Mouse (Mus musculus) layer of hippocampus, postnatal 10 days (tissue): ENCODE measurements around the gene Foxa3. TPM values are rescaled to one million over a fixed set of nuclear protein-coding genes. Genes with fewer than 3 reads are reported as not detected.
A peak's percentile ranks its signal among the peaks of the same experiment; 100 is the strongest.
"Not testable (repeated sequence)": the region's sequence is repeated elsewhere in the genome, so short reads cannot be mapped to it uniquely, and the experiment has no call there.

ENCODE experiments used
- DNase-seq, 2 experiments: peaks; one replicate each; pipeline ENCODE4 v3.0.0; 2021; ENCODE audit warnings: low spot score in 2 of 2
- long read RNA-seq: library from polyadenylated mRNA; stranded (forward); transcript quantifications from one replicate; pipeline ENCODE4 v2.0.0, GENCODE M21; 2023
- total RNA-seq, 2 experiments: library from RNA; stranded (reverse); gene quantifications; 2 replicates each; pipeline ENCODE4 v1.2.3; 2021

Gene Foxa3
- total RNA-seq: not detected
- long read RNA-seq: 0 reads

- peak in 1 of 2 experiments; percentile 53 for DNase-seq
Measured at GRCm38 (mm10) chr7:19023357-19023814, at the start of gene Foxa3. Gene Foxa3 (minus strand): TSS chr7:19023538.

DNA sequence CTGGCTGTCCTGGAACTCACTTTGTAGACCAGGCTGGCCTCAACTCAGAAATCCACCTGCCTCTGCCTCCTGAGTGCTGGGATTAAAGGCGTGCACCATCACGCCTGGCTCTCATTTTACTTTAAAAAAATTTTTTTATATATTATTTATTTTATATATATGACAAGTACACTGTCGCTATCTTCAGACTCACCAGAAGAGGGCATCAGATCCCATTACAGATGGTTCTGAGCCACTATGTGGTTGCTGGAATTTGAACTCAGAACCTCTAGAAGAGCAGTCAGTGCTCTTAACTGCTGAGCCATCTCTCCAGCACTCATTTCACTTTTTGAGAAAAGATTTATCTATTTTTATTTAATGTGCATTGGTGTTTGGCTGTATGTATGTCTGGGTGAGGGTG, 47.7 kb upstream of the Foxa3 start:
- not testable (repeated sequence) for DNase-seq

DNA sequence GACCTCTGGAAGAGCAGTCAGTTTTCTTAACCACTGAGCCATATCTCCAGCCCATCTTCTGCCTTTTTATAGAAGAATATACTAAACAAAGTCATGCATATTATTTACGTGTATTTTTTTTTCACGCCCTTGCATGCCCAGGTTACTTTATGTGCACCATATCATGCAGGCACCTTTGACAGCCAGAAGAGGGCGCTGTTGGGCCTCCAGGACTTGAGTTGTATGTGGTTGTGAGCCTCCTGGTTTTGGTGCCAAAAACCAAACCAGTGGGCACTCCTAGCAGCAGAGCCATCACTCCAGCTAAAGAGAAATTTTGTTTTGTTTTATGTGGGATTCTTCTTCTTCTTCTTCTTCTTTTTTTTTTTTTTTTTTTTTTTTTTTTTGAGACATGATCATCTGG, 46.2 kb upstream of the Foxa3 start:
- DNase-seq: no peak

- peak; percentile 79 to 80 for DNase-seq
Measured at GRCm38 (mm10) chr7:19068707-19069106, 45.4 kb upstream of the Foxa3 start.

DNA sequence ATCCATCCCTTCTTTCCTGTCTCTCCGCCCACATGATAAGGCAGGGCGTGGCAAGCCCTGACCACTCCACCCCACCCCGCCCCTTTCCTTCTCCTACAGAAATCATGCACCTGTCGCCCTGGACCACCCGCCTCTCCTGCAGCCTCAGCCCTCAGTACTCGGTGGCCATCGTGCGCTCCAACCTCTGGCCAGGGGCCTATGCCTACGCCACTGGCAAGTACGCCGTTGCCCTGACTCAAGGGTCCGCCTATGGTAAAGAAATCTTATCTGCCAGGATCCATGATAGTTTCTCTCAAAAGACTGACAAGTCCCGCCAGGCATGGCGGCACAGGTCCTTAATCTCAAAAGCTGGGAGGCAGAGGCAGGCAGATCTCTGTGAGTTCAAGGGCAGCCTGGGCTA, 44.6 kb upstream of the Foxa3 start:
- DNase-seq: no peak

GRCm38 (mm10) chr7:19067063-19067462, 43.7 kb upstream of the Foxa3 start:
- no peak for DNase-seq

- DNase-seq: no peak
Measured at GRCm38 (mm10) chr7:19065896-19066295, 42.6 kb upstream of the Foxa3 start.

- no peak for DNase-seq
Measured at GRCm38 (mm10) chr7:19057405-19057804, 34.1 kb upstream of the Foxa3 start.

DNA sequence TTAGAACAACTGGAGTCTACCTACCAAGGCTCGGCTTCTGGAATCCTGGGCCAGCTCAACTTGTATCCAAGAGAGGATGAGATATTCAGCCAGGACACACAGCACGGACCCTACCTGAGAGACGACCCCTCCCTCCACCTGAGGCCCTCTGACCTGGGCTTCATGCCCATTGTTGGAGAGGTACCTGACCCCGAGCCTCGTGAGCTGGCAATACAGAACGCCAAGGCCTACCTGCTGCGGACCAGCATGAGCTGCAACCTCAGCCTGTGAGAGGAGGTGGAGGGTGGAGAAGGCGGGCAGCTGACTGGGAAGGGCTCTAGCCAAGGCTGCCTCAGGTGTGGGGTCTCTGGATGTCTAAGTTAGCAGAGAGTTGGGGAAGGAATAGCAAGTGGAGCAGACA, 31.8 kb upstream of the Foxa3 start:
- DNase-seq: no peak

GRCm38 (mm10) chr7:19054777-19055076, 31.4 kb upstream of the Foxa3 start:
- DNase-seq: no peak

DNA sequence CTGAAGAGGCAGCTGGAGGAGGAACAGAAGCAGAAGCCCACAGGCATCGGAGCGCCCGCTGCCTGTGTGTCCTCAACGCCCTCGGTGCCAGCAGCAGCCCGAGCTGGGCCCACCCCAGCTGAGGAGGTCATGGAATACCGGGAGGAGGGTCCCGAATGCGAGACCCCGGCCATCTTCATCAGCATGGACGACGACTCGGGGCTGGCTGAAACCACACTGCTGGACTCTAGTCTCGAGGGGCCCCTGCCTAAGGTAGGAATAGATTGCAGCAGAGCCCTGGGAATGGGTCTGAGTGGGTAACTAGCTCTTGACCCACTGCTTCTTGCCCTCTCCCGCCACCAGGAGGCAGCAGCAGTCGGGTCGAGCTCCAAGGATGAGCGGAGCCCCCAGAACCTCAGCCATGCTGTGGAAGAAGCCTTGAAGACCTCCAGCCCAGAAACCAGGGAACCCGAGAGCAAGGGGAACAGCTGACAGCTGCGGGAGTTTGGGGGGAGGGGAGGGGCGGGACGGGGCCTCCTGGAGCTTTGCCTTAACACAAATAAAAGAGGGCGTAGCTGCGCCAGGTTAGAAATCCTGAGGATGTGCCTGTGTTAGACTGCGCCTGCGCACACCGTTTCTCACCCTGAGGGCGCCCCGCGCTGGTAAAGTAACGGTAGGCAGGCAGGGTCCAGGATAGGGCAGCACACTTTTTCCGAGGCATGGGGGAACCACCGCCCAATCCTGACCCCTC, 30.9 kb upstream of the Foxa3 start, which contains the start of gene Rsph6a:
Gene Rsph6a, plus strand, starts transcription at position 644 of the 730 bp plus-strand sequence.
- peak; percentile 68 to 74 for DNase-seq

GRCm38 (mm10) chr7:19053136-19053532, 29.8 kb upstream of the Foxa3 start:
- DNase-seq: no peak

- peak; percentile 62 to 65 for DNase-seq
Measured at GRCm38 (mm10) chr7:19052345-19053135, 29.2 kb upstream of the Foxa3 start.

GRCm38 (mm10) chr7:19051161-19051560, 27.8 kb upstream of the Foxa3 start:
- DNase-seq: peak in 1 of 2 experiments; percentile 13

DNA sequence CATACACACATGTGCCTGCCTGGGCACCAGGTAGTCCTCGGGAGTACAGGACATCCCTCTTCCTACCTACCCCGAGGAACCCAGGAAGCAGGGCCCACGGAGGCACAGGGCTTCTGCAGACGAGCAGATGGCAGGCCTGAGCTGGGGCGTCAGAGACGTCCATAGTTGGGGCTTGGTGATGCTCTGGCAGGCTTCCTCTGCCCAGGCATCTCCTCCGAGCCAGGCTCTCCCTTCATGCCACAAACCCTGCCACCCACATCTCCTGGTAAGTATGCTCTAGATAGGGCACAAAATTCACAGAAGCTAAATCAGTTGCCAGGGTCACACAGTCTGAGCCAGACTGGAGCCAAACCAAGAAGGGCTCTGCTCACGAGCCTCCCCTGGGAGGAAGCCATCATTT, 26.8 kb upstream of the Foxa3 start:
- DNase-seq: peak in 1 of 2 experiments; percentile 33

GRCm38 (mm10) chr7:19049252-19049651, 25.9 kb upstream of the Foxa3 start:
- DNase-seq: no peak

DNA sequence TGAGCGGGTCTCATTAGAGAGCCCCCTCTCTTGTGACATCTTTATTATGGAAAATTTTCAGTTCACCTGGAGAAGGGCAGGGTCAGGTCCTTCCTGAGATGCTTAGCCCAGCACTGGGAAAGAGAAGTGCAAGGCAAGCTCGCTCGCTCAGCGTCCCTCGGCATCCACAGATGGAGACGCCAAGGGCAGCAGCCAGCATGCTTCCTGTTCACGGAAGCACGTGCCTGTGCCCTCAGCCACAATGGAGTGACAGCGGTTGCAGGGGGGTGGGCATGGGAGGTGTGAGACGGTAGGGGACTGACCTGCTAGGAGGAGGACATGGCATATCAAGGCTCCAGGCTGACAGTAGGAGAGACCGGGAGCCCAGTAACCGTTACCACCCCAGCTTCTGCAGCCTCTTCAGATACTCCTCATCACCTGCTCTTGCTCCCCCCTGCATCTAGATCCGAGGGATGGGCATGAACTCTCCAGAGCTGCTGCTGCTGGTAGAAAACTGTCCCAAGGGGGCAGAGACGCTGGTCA, 24.7 kb upstream of the Foxa3 start:
- DNase-seq: no peak

DNA sequence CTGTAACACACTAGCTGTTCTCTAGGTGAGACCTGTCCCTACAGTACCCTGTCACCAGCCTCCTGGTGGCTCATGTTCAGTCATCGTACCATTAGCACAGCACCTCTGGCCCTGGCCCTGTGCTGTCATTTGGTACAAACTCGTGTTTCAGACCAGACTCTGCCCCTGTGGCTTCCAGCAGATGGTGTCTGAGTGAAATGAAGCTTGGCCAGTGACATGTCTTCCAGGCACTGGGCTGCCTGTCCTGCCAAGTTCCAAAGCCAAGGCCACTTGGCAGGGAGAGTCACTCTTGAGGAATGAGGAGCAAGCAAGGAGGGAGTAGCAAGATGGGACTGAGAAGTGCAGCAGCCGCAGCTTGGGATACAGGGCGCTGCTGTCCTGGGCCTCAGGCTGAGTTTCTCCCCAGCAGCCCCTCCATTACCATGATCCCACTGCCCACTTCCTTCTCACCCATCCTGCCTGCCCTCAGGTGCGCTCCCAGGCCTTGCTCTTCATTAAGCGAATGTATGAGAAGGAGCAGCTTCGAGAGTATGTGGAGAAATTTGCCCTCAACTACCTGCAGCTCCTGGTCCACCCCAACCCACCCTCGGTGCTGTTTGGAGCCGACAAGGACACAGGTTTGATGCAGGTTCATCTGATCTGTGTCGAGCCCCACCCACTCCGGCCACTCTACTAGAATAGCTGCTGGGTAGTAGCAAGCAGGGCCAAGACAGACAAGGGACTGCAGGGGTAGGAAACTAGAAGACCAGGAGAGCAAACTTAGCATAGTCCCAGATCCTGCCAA, 23.1 kb upstream of the Foxa3 start:
- DNase-seq: peak in 1 of 2 experiments; percentile 22

DNA sequence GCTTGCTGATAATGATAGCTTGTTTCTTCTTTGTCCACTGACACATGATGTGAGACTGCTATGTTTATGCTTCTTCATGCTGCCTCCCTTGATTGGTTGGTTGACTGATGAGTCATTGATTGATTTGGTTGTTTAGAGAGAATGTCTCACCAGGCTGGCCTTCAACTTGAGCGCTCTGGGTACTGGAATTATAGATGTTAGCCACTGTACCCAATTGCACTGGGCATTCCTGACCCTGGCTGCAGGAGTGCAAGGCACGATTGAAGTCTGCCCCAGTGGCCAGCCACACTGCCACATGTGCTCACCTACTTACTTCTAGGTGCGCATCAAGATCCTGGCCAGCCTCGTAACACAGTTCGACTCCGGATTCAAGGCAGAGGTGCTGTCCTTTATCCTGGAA, 21.3 kb upstream of the Foxa3 start:
- no peak for DNase-seq

DNA sequence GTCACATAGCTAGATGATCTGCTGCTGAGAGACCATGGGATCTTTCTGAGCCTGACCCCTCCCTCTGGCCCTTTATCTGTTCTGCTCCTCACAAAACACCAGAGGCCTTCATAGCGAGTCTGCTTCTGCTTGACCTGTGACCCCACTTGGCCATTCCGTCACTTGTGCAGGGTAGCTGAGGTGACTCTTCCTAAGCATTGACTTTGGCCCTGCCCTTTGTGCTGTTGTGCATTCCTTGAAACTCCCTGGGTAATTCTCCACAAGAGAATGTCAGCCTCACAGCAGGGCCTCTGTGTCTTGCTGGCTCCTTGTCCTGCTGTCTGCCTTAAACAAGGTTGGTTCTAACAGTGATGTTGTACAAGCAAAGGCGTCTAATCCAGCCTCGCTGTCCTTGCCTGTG, 8.3 kb upstream of the Foxa3 start:
- no peak for DNase-seq

DNA sequence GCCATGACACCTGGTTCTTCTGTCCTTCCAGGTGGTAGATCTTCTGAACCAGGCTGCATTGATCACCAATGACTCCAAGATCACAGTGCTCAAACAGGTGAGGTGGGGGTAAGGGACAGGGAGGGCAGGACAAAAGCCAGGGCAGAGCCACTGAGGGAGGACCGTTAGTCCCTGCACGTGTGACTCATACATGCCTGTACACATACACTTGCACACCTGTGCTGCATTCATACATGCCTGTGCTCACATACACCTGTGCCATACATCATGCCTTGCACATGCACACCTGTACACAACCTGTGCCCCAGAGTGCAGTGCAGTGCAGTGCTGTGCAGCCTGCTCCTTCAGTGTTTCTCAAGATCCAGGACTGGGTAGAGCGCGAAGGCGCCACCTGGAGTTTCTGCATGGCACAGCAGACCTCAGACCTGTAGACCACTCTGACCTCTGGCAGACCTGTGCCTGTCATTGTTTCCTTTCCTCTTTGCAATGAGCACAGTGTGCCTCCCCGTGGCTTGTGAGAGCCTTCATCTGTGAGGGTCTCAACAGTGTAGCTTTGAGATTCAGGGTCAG, 5.8 kb upstream of the Foxa3 start:
- peak in 1 of 2 experiments; percentile 57 for DNase-seq
